Mouse (Mus musculus): ENCODE data around the gene Taar3. TPM values are rescaled to one million over a fixed set of nuclear protein-coding genes. Genes with fewer than 3 reads are reported as not detected.
A peak's percentile ranks its signal among the peaks of the same experiment; 100 is the strongest.

The Taar3 gene
- polyA plus RNA-seq (2015; fragmentation: Nextera tagmentation; extraction: Ambion mirVana): not detected in 2 replicates

GRCm38 (mm10) chr10:23949508-23950005 lies at the start of gene Taar3:
TSS of gene Taar3 (plus strand) at chr10:23949558.
- Histone ChIP-seq H3K4me1 (no peaks in the 10 kb centered on the region), H3K9ac (replicated peaks) (no peak within 1 kb of the TSS), H3K9me3 (replicated peaks) (no peaks in the 10 kb centered on the region), H3K27ac (replicated peaks) (no peak within 1 kb of the TSS), H3K4me3 (replicated peaks) (no peak within 1 kb of the TSS), H3K4me2 (no peak within 1 kb of the TSS), H3K36me3 (no peaks in the 10 kb centered on the region), H3K27me3 (replicated peaks) (no peaks in the 10 kb centered on the region)
- no peak for ATAC-seq (ENCODE audit: low FRiP score)
- 86% methylated on average over 16 of the region's 16 CpGs for WGBS

GRCm38 (mm10) chr10:23901119-23901518 lies 48.2 kb upstream of the Taar3 start:
- H3K4me3 ChIP-seq (replicated peaks): no peak overlapping the region
- no peak overlapping the region for H3K27ac ChIP-seq (replicated peaks)
- H3K36me3 ChIP-seq: no peaks in the 10 kb centered on the region
- H3K4me1 ChIP-seq: no peaks in the 10 kb centered on the region
- H3K9me3 ChIP-seq (replicated peaks): no peaks in the 10 kb centered on the region
- no peak overlapping the region for H3K4me2 ChIP-seq
- ATAC-seq (ENCODE audit: low FRiP score): no peak
- WGBS: 41% methylated on average over 3 of the region's 3 CpGs
- no peaks in the 10 kb centered on the region for H3K27me3 ChIP-seq (replicated peaks)
- no peak overlapping the region for H3K9ac ChIP-seq (replicated peaks)

GRCm38 (mm10) chr10:23905661-23906060 lies 43.7 kb upstream of the Taar3 start:
- H3K4me2 ChIP-seq: no peak overlapping the region
- H3K9ac ChIP-seq (replicated peaks): no peak overlapping the region
- H3K4me3 ChIP-seq (replicated peaks): no peak overlapping the region
- no peaks in the 10 kb centered on the region for H3K4me1 ChIP-seq
- H3K9me3 ChIP-seq (replicated peaks): no peaks in the 10 kb centered on the region
- ATAC-seq (ENCODE audit: low FRiP score): no peak
- no peaks in the 10 kb centered on the region for H3K36me3 ChIP-seq
- no peaks in the 10 kb centered on the region for H3K27me3 ChIP-seq (replicated peaks)
- H3K27ac ChIP-seq (replicated peaks): no peak overlapping the region
- WGBS: 91% methylated on average over 1 of the region's 1 CpGs

GRCm38 (mm10) chr10:23920056-23920455 lies 29.3 kb upstream of the Taar3 start, which contains the start of gene Taar1:
TSS of gene Taar1 (plus strand) at chr10:23920356.
- H3K27ac ChIP-seq (replicated peaks): no peak within 1 kb of the TSS
- H3K4me2 ChIP-seq: no peak within 1 kb of the TSS
- H3K9me3 ChIP-seq (replicated peaks): no peaks in the 10 kb centered on the region
- no peak for ATAC-seq (ENCODE audit: low FRiP score)
- H3K4me1 ChIP-seq: no peaks in the 10 kb centered on the region
- WGBS: 87% methylated on average over 4 of the region's 4 CpGs
- H3K27me3 ChIP-seq (replicated peaks): no peaks in the 10 kb centered on the region
- no peak within 1 kb of the TSS for H3K4me3 ChIP-seq (replicated peaks)
- H3K9ac ChIP-seq (replicated peaks): no peak within 1 kb of the TSS
- no peaks in the 10 kb centered on the region for H3K36me3 ChIP-seq

GRCm38 (mm10) chr10:23922468-23922867 lies 26.9 kb upstream of the Taar3 start:
- H3K4me2 ChIP-seq: no peak overlapping the region
- no peaks in the 10 kb centered on the region for H3K4me1 ChIP-seq
- no peak overlapping the region for H3K9ac ChIP-seq (replicated peaks)
- H3K27ac ChIP-seq (replicated peaks): no peak overlapping the region
- H3K9me3 ChIP-seq (replicated peaks): no peaks in the 10 kb centered on the region
- 60% methylated on average over 3 of the region's 3 CpGs for whole genome bisulfite sequencing
- ATAC-seq (ENCODE audit: low FRiP score): no peak
- no peak overlapping the region for H3K4me3 ChIP-seq (replicated peaks)
- no peaks in the 10 kb centered on the region for H3K27me3 ChIP-seq (replicated peaks)
- no peaks in the 10 kb centered on the region for H3K36me3 ChIP-seq

- no peak overlapping the region for H3K9ac ChIP-seq (replicated peaks)
- ATAC-seq (ENCODE audit: low FRiP score): no peak
- WGBS: 84% methylated on average over 2 of the region's 2 CpGs
- no peaks in the 10 kb centered on the region for H3K27me3 ChIP-seq (replicated peaks)
- no peaks in the 10 kb centered on the region for H3K36me3 ChIP-seq
- H3K27ac ChIP-seq (replicated peaks): no peak overlapping the region
- no peaks in the 10 kb centered on the region for H3K9me3 ChIP-seq (replicated peaks)
- no peak overlapping the region for H3K4me2 ChIP-seq
- no peak overlapping the region for H3K4me3 ChIP-seq (replicated peaks)
- H3K4me1 ChIP-seq: no peaks in the 10 kb centered on the region
Measured at GRCm38 (mm10) chr10:23923941-23924340, 25.4 kb upstream of the Taar3 start.

GRCm38 (mm10) chr10:23937613-23938012 lies 11.7 kb upstream of the Taar3 start:
- Histone ChIP-seq H3K36me3 (no peaks in the 10 kb centered on the region), H3K9me3 (replicated peaks) (no peaks in the 10 kb centered on the region), H3K27ac (replicated peaks) (no peak overlapping the region), H3K4me3 (replicated peaks) (no peak overlapping the region), H3K4me2 (peak overlapping the region; percentile 52; the same call in 1 of the 2 replicates), H3K9ac (replicated peaks) (no peak overlapping the region), H3K27me3 (replicated peaks) (no peaks in the 10 kb centered on the region), H3K4me1 (no peaks in the 10 kb centered on the region)
- WGBS: 17% methylated on average over 4 of the region's 4 CpGs
- no peak for ATAC-seq (ENCODE audit: low FRiP score)

GRCm38 (mm10) chr10:23938312-23938711 lies 11.0 kb upstream of the Taar3 start, which contains the start of gene Taar2:
TSS of gene Taar2 (plus strand) at chr10:23938572.
- no peaks in the 10 kb centered on the region for H3K27me3 ChIP-seq (replicated peaks)
- no peaks in the 10 kb centered on the region for H3K9me3 ChIP-seq (replicated peaks)
- peak within 1 kb of the TSS; percentile 22; the same call in 1 of the 2 replicates for H3K4me3 ChIP-seq (replicated peaks)
- H3K9ac ChIP-seq (replicated peaks): 0 out of 2 replicates have a peak within 1 kb of the TSS, but pooled peaks have one; percentile 6
- WGBS: 18% methylated on average over 6 of the region's 6 CpGs
- H3K36me3 ChIP-seq: no peaks in the 10 kb centered on the region
- ATAC-seq (ENCODE audit: low FRiP score): peak; percentile 60
- H3K4me2 ChIP-seq: peak within 1 kb of the TSS; percentile 52
- H3K4me1 ChIP-seq: no peaks in the 10 kb centered on the region
- no peak within 1 kb of the TSS for H3K27ac ChIP-seq (replicated peaks)

GRCm38 (mm10) chr10:23942465-23942864 lies 6.9 kb upstream of the Taar3 start:
- Histone ChIP-seq H3K4me1 (no peaks in the 10 kb centered on the region), H3K27me3 (replicated peaks) (no peaks in the 10 kb centered on the region), H3K9me3 (replicated peaks) (no peaks in the 10 kb centered on the region), H3K4me2 (no peak overlapping the region), H3K27ac (replicated peaks) (no peak overlapping the region), H3K9ac (replicated peaks) (no peak overlapping the region), H3K36me3 (no peaks in the 10 kb centered on the region), H3K4me3 (replicated peaks) (no peak overlapping the region)
- 81% methylated on average over 5 of the region's 5 CpGs for WGBS
- no peak for ATAC-seq (ENCODE audit: low FRiP score)

GRCm38 (mm10) chr10:23948026-23948425 lies 1.3 kb upstream of the Taar3 start:
- Histone ChIP-seq H3K27me3 (replicated peaks) (no peaks in the 10 kb centered on the region), H3K4me2 (no peak overlapping the region), H3K27ac (replicated peaks) (no peak overlapping the region), H3K9me3 (replicated peaks) (no peaks in the 10 kb centered on the region), H3K36me3 (no peaks in the 10 kb centered on the region), H3K9ac (replicated peaks) (no peak overlapping the region), H3K4me1 (no peaks in the 10 kb centered on the region), H3K4me3 (replicated peaks) (no peak overlapping the region)
- WGBS: 76% methylated on average over 7 of the region's 7 CpGs
- no peak for ATAC-seq (ENCODE audit: low FRiP score)

GRCm38 (mm10) chr10:23951714-23952113 lies 2.4 kb downstream of the Taar3 start:
- ATAC-seq (ENCODE audit: low FRiP score): no peak
- no peaks in the 10 kb centered on the region for H3K36me3 ChIP-seq
- H3K4me2 ChIP-seq: no peak overlapping the region
- no peak overlapping the region for H3K9ac ChIP-seq (replicated peaks)
- WGBS: 85% methylated on average over 6 of the region's 6 CpGs
- H3K27me3 ChIP-seq (replicated peaks): no peaks in the 10 kb centered on the region
- H3K27ac ChIP-seq (replicated peaks): no peak overlapping the region
- no peak overlapping the region for H3K4me3 ChIP-seq (replicated peaks)
- no peaks in the 10 kb centered on the region for H3K4me1 ChIP-seq
- no peaks in the 10 kb centered on the region for H3K9me3 ChIP-seq (replicated peaks)

GRCm38 (mm10) chr10:23959071-23959470 lies 9.7 kb downstream of the Taar3 start:
- Histone ChIP-seq H3K9me3 (replicated peaks) (no peaks in the 10 kb centered on the region), H3K9ac (replicated peaks) (no peak overlapping the region), H3K4me3 (replicated peaks) (no peak overlapping the region), H3K4me1 (no peaks in the 10 kb centered on the region), H3K36me3 (no peaks in the 10 kb centered on the region), H3K27me3 (replicated peaks) (no peaks in the 10 kb centered on the region), H3K27ac (replicated peaks) (no peak overlapping the region), H3K4me2 (no peak overlapping the region)
- WGBS: 76% methylated on average over 3 of the region's 3 CpGs
- no peak for ATAC-seq (ENCODE audit: low FRiP score)

Measured in neural tube, embryonic 15.5 days (tissue).